Mouse (Mus musculus) retina, embryonic 14.5 days (tissue): Measurements from ENCODE around the gene Slc19a3.
A peak's percentile ranks its signal among the peaks of the same experiment; 100 is the strongest.

Source experiments
- DNase-seq: peaks from one replicate; pipeline ENCODE4 v3.0.0-alpha.2; 2015; ENCODE audit warnings: low spot score

The Slc19a3 gene

GRCm38 (mm10) chr1:83038109-83038672 lies at the start of gene Slc19a3:
TSS of gene Slc19a3 (minus strand) at chr1:83038448.
- DNase-seq, result peak; percentile 65

GRCm38 (mm10) chr1:83084790-83085189 lies 46.5 kb upstream of the Slc19a3 start:
- no peak for DNase-seq

- no peak for DNase-seq
Observed at GRCm38 (mm10) chr1:83077016-83077415, 38.8 kb upstream of the Slc19a3 start.

GRCm38 (mm10) chr1:83076190-83076917 lies 38.1 kb upstream of the Slc19a3 start:
- DNase-seq, result peak; percentile 88

- DNase-seq, result no peak
Observed at GRCm38 (mm10) chr1:83075526-83076189, 37.4 kb upstream of the Slc19a3 start.

GRCm38 (mm10) chr1:83067205-83067604 lies 29.0 kb upstream of the Slc19a3 start:
- no peak for DNase-seq

GRCm38 (mm10) chr1:83066577-83066976 lies 28.3 kb upstream of the Slc19a3 start:
- DNase-seq, result no peak

GRCm38 (mm10) chr1:83064851-83065250 lies 26.6 kb upstream of the Slc19a3 start:
- peak; percentile 77 for DNase-seq

- no peak for DNase-seq
Observed at GRCm38 (mm10) chr1:83060643-83061042, 22.4 kb upstream of the Slc19a3 start, which contains the start of gene Krtap28-13. TSS of gene Krtap28-13 (plus strand) at chr1:83060930.

- no peak for DNase-seq
Observed at GRCm38 (mm10) chr1:83059278-83059677, 21.0 kb upstream of the Slc19a3 start, which contains the start of gene A030005K14Rik. TSS of gene A030005K14Rik (minus strand) at chr1:83059378.

- DNase-seq, result no peak
Observed at GRCm38 (mm10) chr1:83058481-83058880, 20.2 kb upstream of the Slc19a3 start.

GRCm38 (mm10) chr1:83044882-83045427 lies 6.7 kb upstream of the Slc19a3 start, which contains the start of gene Gm47969:
TSS of gene Gm47969 (plus strand) at chr1:83044932.
- no peak for DNase-seq

- DNase-seq, result no peak
Observed at GRCm38 (mm10) chr1:83042380-83042779, 4.1 kb upstream of the Slc19a3 start, which contains the start of gene Krtap28-10. TSS of gene Krtap28-10 (minus strand) at chr1:83042480.

GRCm38 (mm10) chr1:83039080-83039479 lies 832 bp upstream of the Slc19a3 start:
- no peak for DNase-seq

- no peak for DNase-seq
Observed at GRCm38 (mm10) chr1:83036892-83037667, 1.2 kb downstream of the Slc19a3 start.

GRCm38 (mm10) chr1:83034509-83034908 lies 3.7 kb downstream of the Slc19a3 start:
- DNase-seq, result no peak

- DNase-seq, result no peak
Observed at GRCm38 (mm10) chr1:83032508-83032907, 5.7 kb downstream of the Slc19a3 start.

- DNase-seq, result no peak
Observed at GRCm38 (mm10) chr1:83031950-83032349, 6.3 kb downstream of the Slc19a3 start.

GRCm38 (mm10) chr1:83016556-83016955 lies 21.7 kb downstream of the Slc19a3 start:
- DNase-seq, result no peak

GRCm38 (mm10) chr1:83015329-83015879 lies 22.8 kb downstream of the Slc19a3 start:
- DNase-seq, result no peak

- DNase-seq, result no peak
Observed at GRCm38 (mm10) chr1:83014477-83014876, 23.8 kb downstream of the Slc19a3 start.
